Mouse (Mus musculus): ENCODE measurements around the gene Cacna2d2.

Cacna2d2 gene

DNA sequence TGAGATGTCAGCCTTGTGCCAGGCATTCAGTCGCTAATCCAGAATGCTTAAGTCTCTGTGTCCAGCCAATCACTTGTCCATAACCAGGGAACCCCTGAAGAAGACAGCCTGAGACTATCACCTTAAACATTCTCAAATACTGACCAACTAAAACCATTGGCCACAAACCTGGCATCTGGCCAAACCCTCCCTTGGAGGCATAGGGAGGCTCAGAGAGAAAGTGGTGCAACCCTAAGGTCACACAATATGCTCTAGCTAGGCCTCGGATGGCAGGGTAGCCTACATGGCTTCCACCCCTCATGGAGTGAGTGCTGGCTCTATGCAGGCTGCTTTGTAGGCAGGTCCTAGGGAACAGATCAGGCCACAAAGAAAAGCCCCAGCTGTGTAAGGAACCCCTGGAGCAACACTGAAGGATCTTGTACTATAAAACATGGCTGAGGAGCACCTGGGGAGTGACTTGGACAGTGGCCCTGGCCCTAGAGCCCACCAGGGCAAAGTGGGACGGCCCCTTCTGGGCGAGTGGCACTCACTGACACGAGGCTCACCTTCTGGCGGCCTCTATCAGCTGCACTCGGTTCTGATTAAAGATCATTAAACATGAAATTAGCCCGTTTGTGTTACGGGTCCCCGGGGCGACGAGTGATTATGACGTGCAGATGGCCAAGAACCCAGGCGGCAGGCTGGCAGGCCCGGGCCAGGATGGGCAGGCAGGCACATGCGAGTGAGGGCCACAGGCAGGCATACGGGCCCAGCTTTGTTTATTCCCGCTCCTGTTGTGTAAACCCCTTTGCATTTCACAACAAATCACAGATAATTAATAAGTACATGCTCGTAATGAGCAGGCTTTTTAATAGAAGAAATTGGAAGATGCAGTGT is 105.5 kb downstream of the Cacna2d2 start:
- DNase-seq = no peak

- DNase-seq = no peak
Observed at GRCm38 (mm10) chr9:107508266-107508665, 108.9 kb downstream of the Cacna2d2 start.

GRCm38 (mm10) chr9:107510384-107511100 is 111.1 kb downstream of the Cacna2d2 start:
- no peak for DNase-seq

- no peak for DNase-seq
Observed at GRCm38 (mm10) chr9:107511436-107511835, 112.0 kb downstream of the Cacna2d2 start.

GRCm38 (mm10) chr9:107512326-107512725 is 112.9 kb downstream of the Cacna2d2 start:
- no peak for DNase-seq

DNA sequence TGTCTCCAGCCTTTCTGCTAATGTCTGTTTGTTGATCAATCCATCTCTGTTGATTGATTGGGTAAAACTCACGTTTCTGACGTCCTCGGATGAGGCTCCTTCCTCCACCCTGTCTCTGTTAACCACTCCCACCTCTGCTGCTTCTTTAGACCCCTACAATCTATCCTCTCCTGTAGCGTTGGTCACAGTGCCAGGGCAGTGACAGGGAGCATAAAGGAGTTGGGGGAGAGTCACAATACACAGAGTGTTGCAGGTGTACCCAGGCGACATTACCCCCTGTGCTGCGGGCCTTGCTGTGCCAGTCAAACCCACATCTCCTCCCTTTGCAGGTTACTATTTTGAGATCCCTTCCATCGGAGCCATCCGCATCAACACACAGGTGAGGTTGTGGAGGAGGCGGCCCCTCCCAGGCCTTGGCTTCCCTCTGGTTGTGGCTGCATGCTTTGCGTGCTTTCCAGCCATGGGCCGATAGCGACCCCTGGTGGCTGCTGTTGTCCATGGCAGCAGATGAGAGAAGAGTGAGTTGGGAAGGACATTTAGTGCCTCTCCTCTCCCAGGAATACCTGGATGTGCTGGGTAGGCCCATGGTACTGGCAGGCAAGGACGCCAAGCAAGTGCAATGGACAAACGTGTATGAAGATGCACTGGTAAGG is 115.0 kb downstream of the Cacna2d2 start:
- peak; percentile 86 to 87 for DNase-seq

DNA sequence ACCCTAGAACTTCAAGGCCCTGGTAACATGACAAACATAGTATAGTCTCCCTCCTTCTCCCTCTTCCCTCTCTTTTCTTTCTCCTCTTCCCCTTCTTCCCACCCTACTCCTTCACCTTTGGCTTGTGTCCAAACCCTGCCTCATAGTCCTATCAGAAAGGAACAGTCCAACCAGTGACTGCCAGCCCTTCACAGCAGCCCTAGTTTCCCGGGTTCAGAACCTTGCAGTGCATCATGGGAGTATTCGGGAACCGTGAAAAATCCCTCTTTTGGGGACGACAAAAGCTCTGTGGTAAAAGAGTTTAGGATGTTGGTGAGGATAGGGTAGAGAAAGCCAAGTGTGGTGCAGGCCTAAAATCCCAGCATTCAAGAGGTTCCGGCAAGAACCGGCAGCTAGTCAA is 120.9 kb downstream of the Cacna2d2 start:
- DNase-seq = no peak

DNA sequence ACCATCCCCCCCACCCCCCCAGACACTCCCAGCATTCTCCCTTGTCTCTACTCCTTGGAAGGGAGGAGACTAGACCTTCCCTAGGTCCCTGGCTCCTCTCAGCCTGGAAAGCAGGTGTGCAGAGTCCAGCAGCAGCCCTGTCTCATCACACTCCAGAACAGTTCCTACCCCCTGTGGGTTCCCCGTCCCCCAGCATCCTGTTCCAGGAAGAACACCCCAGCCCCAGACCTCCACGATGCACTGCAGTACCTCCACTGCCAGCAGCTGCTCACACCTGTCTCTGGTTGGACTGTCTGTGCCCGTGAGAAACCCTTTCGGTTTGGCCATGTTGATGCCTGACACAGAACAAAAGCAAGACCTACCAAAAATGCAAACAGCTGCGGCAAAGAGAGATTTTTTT is 121.8 kb downstream of the Cacna2d2 start:
- no peak for DNase-seq

DNA sequence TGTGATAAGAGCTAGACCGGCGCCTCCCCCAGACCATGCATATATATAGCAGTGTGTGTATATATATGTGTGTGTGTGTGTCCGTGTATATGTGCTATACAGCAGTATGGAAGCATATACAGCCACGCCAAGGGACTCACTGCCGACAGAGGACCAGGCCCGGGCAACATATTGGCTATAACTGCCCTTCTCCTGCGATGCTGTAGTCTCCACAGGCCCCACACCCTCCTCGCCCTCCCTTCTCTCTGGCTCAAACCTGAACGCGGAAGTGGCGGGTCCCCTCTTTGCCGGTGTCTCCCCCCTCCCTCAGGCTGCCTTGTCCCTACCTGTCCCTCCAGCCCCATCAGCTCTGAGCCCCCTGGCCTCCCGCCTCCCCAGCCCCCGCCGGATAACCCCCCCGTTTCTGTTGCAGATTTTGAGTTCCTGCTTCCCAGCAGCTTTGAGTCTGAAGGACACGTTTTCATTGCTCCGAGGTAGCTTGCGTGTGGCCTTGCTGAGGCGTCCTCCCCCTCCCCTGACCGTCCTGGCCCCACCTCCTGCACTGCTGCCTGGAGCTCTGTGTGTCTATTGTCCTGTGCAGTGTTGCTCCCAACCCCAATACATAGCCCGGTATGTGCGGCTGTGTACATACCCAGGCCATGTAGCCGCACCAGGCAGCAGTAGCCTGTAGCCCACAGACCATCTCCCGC is 122.4 kb downstream of the Cacna2d2 start:
- DNase-seq = peak; percentile 36 to 44

DNA sequence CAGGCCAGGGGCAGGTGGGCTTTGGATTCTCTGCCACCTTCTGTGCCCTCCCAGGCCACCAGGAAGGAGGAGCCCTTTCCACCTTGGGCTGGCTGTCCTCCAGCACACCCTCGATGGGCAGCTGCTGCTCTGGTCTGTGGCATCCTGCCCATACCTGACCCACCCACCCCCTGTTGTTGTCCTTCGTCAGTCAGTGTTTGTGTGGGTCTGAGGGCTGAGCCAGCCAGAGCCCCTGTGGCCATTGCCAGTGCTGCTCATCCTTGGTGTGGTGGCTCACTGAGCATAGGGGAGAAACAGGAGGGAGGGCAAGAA is 122.9 kb downstream of the Cacna2d2 start:
- DNase-seq = no peak

DNA sequence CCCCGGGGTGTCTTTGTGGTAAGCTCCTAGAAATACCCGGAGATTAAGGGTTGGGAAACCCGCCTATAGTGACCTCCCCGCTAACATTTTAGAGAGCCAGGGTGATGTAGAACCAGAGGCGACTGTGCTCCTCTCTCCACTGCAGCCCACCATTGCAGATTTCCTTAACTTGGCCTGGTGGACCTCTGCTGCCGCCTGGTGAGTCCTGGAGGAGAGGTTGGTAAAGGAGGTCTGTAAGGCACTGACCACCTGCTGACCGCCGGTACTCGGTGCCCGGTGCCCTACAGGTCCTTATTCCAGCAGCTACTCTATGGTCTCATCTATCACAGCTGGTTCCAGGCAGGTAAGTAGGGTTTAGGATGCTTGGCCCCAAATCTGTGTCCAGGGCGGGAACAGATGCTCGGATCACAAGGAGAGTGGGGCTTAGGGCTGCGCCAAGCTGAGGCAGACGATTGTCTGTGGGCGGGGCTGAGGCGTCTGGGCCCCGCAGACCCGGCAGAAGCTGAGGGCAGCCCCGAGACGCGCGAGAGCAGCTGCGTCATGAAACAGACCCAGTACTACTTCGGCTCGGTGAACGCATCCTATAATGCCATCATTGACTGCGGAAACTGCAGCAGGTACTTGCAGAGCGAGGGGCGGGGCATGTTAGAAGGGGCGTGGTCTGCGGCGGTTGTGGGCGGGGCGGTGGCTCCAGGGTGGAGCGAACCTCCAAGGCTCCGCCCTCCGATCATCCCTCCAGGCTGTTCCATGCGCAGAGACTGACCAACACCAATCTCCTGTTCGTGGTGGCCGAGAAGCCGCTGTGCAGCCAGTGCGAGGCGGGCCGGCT is 127.0 kb downstream of the Cacna2d2 start:
- DNase-seq = peak; percentile 89 to 91

DNA sequence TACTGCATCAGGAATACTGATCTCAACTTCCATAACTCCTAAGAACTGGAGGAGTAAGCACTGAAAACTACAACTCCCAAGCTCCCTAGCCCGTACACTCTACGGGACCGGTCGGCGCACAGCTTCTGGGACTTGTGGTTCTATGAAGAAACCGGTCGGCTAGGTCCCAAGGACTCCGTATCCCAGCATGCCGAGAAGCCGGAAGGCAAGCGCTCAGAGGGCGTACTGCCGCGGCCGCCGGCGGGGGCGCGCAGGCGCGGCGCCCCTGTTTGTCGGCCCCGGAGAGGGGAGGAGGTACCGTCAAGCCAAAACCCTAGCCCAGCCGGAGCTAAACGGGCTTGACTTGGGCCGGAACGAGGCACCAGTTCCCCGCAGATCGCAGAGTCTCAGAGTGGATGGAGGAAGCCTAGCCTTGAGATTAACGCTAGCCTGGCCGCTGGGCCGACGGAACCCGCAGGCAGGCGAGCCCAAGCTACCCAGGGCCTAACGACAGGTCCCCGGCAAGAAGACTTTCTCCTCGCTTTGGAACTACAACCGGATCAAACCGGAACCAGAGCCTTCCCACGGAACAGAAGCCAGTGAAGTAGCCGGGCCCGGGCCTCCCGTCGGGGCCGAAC is 134.5 kb downstream of the Cacna2d2 start, which contains the start of gene Tmem115:
Tmem115 (plus strand) TSS at position 155 of the 617 bp plus-strand sequence.
- peak; percentile 88 to 90 for DNase-seq

- DNase-seq = no peak
Observed at GRCm38 (mm10) chr9:107534408-107535202, 135.2 kb downstream of the Cacna2d2 start.

DNA sequence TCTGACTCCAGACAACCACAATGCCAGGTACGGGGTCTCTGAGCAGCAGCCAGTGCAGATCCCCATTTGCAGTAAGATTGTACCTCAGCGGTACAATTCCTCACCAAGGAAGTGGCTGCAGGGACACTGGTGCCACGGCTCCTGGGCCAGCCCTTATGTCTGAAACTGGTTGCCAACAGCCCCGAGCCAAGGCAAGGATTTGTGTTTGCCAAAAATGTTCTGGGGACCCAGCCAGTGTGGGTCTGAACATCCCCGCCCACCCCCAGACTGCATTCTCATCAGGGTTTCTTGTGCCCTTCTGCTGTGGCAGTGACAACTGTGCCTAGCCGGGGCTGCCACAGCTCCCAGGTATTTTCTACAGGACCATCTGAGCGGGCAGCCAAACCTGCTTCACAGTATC is 138.8 kb downstream of the Cacna2d2 start:
- no peak for DNase-seq

GRCm38 (mm10) chr9:107538711-107539110 is 139.3 kb downstream of the Cacna2d2 start:
- no peak for DNase-seq

DNA sequence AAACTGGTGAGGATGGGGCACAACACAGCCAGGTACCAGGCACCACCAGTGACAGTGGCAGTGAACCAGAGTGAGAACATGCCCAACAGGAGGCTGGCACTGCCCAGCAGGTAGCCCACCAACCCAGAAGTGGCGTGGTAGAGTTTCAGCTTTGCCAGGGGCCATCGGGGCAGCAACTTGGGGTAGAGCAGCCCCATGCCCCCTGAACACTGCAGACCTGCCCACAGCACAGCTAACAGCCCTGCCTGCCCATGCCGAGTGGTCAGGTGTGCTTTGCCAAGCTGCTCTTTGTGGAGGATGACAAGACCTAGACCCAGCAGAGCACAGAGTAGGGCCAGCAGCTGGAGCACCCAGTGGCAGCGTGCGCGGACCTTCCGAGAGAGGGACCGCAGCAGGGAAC is 140.5 kb downstream of the Cacna2d2 start:
- no peak for DNase-seq

- DNase-seq = no peak
Observed at GRCm38 (mm10) chr9:107540420-107540819, 141.0 kb downstream of the Cacna2d2 start.

- no peak for DNase-seq
Observed at GRCm38 (mm10) chr9:107541005-107541404, 141.6 kb downstream of the Cacna2d2 start.

- peak; percentile 92 to 93 for DNase-seq
Observed at GRCm38 (mm10) chr9:107541474-107542351, 142.3 kb downstream of the Cacna2d2 start, which contains the start of the genes Cyb561d2 and Nprl2. Gene Cyb561d2, minus strand, starts transcription at chr9:107542193. Gene Nprl2, plus strand, starts transcription at chr9:107542226.

DNA sequence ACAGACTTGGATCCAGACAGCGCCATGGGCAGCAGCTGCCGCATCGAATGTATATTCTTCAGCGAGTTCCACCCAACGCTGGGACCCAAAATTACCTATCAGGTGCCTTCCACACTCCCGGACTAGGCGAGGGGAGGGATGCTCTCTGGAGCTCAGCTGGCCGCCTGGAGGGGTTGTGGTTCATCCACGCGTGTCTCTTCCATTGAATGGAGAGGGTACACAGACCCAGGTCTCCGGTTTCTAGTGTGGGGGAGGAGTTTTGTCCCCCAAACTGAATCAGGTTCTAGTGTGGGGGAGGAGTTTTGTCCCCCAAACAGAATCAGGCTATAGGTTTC is 142.9 kb downstream of the Cacna2d2 start:
- no peak for DNase-seq

Data from B cell, adult 2 months (primary cell).